Mouse (Mus musculus) forebrain, embryonic 16.5 days (tissue): ENCODE measurements at regions not wholly inside any gene's neighbourhood (a gene's known extent, or its start where the extent isn't known, plus 50 kb on each side); places are given as distances from the start of the nearest gene placed in this dataset.

Experiments
- ATAC-seq: fragments of 200-750 bp; cut with Nextera tagmentation; 2 replicates; pipeline ENCODE4 v1.8.0; 2017; ENCODE audit warnings: mild to moderate bottlenecking, moderate library complexity
- H3K27ac ChIP-seq: fragments of 300-500 bp; sonication (generic); 2 replicates; pipeline ENCODE4 v1.5.1; 2014; ENCODE audit warnings: low read length, control low read depth
- H3K27me3 ChIP-seq: fragments of 300-500 bp; sonication (generic); replicated peaks from 2 replicates; pipeline ENCODE4 v1.6.1; 2014; ENCODE audit warnings: low read length; ENCODE audit not compliant: control insufficient read depth, insufficient read depth
- H3K36me3 ChIP-seq: fragments of 300-500 bp; sonication (generic); 2 replicates; pipeline ENCODE4 v1.6.1; 2014; ENCODE audit not compliant: control insufficient read depth, insufficient read depth
- H3K4me1 ChIP-seq: fragments of 300-500 bp; sonication (generic); replicated peaks from 2 replicates; pipeline ENCODE4 v1.6.1; 2014; ENCODE audit warnings: low read length; ENCODE audit not compliant: control insufficient read depth, insufficient read depth
- H3K4me2 ChIP-seq: fragments of 300-500 bp; sonication (generic); 2 replicates; pipeline ENCODE4 v1.6.1; 2014; ENCODE audit warnings: mild to moderate bottlenecking, low read length, control low read depth
- H3K4me3 ChIP-seq: fragments of 300-500 bp; sonication (generic); replicated peaks from 2 replicates; pipeline ENCODE4 v1.5.1; 2014; ENCODE audit warnings: mild to moderate bottlenecking, low read length, control low read depth
- H3K9ac ChIP-seq: fragments of 300-500 bp; sonication (generic); replicated peaks from 2 replicates; pipeline ENCODE4 v1.6.1; 2014; ENCODE audit warnings: low read depth, low read length, control low read depth
- H3K9me3 ChIP-seq: fragments of 300-500 bp; sonication (generic); 2 replicates; pipeline ENCODE4 v1.6.1; 2016; ENCODE audit warnings: low read length; ENCODE audit not compliant: control insufficient read depth
- WGBS: fragments of 180-500 bp; shearing (Covaris S2); extraction: QIAGEN DNeasy Blood & Tissue Kit; methylation state at CpG from one replicate; pipeline ENCODE4 v1.1.7; 2014; 5-methylcytosine and 5-hydroxymethylcytosine counted together

- WGBS, result 10% methylated on average over 10 of the region's 10 CpGs
- H3K27me3 ChIP-seq, result no peaks in the 10 kb centered on the region
- peak overlapping the region; percentile 24 for H3K9ac ChIP-seq
- no peaks in the 10 kb centered on the region for H3K36me3 ChIP-seq
- H3K4me2 ChIP-seq, result peak overlapping the region; percentile 64
- no peak overlapping the region for H3K27ac ChIP-seq
- peak overlapping the region; percentile 15; the same call in 1 of the 2 replicates for H3K4me3 ChIP-seq
- ATAC-seq, result peak; percentile 71
- no peaks in the 10 kb centered on the region for H3K9me3 ChIP-seq
- H3K4me1 ChIP-seq, result no peaks in the 10 kb centered on the region; the same call in 1 of the 2 replicates
Observed at GRCm38 (mm10) chr8:95952257-95952656, 63.9 kb upstream of the Got2 start.

- Histone ChIP-seq H3K4me1 (no peaks in the 10 kb centered on the region; the same call in 1 of the 2 replicates), H3K27me3 (no peaks in the 10 kb centered on the region), H3K9me3 (no peaks in the 10 kb centered on the region), H3K4me2 (peak overlapping the region; percentile 64), H3K27ac (no peak overlapping the region), H3K36me3 (no peaks in the 10 kb centered on the region), H3K9ac (peak overlapping the region; percentile 56), H3K4me3 (peak overlapping the region; percentile 45)
- 0% methylated on average over 17 of the region's 17 CpGs for WGBS
- peak; percentile 85 for ATAC-seq
Observed at GRCm38 (mm10) chr8:95951794-95952193, 63.4 kb upstream of the Got2 start.
